Mouse (Mus musculus) heart, embryonic 13.5 days (tissue): ENCODE measurements around the gene Serinc2. TPM values are rescaled to one million over a fixed set of nuclear protein-coding genes. Genes with fewer than 3 reads are reported as not detected.
A peak's percentile ranks its signal among the peaks of the same experiment; 100 is the strongest.

Experiments used
- ATAC-seq: fragments of 200-750 bp; cut with Nextera tagmentation; 2 replicates; pipeline ENCODE4 v1.8.0; 2017; ENCODE audit warnings: moderate TSS enrichment; ENCODE audit not compliant: insufficient number of reproducible peaks, low FRiP score, low TSS enrichment; ENCODE audit errors: extremely low read depth
- H3K27ac ChIP-seq: fragments of 300-500 bp; sonication (generic); replicated peaks from 2 replicates; pipeline ENCODE4 v1.5.1; 2015; ENCODE audit warnings: moderate library complexity, mild to moderate bottlenecking, inconsistent platforms
- H3K27me3 ChIP-seq: fragments of 300-500 bp; sonication (generic); replicated peaks from 2 replicates; pipeline ENCODE4 v1.6.1; 2015; ENCODE audit warnings: mild to moderate bottlenecking, inconsistent platforms
- H3K36me3 ChIP-seq: fragments of 300-500 bp; sonication (generic); 2 replicates; pipeline ENCODE4 v1.6.1; 2015; ENCODE audit warnings: mild to moderate bottlenecking, inconsistent platforms
- H3K4me1 ChIP-seq: fragments of 300-500 bp; sonication (generic); 2 replicates; pipeline ENCODE4 v1.6.1; 2015; ENCODE audit warnings: inconsistent platforms
- H3K4me2 ChIP-seq: fragments of 300-500 bp; sonication (generic); 2 replicates; pipeline ENCODE4 v1.6.1; 2015; ENCODE audit warnings: inconsistent platforms, mild to moderate bottlenecking, moderate library complexity
- H3K4me3 ChIP-seq: fragments of 300-500 bp; sonication (generic); 2 replicates; pipeline ENCODE4 v1.5.1; 2015; ENCODE audit warnings: moderate library complexity, mild to moderate bottlenecking, inconsistent platforms
- H3K9ac ChIP-seq: fragments of 300-500 bp; sonication (generic); 2 replicates; pipeline ENCODE4 v1.6.1; 2015; ENCODE audit warnings: inconsistent platforms, mild to moderate bottlenecking, moderate library complexity
- H3K9me3 ChIP-seq: fragments of 300-500 bp; sonication (generic); 2 replicates; pipeline ENCODE4 v1.6.1; 2016; ENCODE audit warnings: inconsistent platforms
- WGBS: fragments of 180-500 bp; shearing (Covaris S2); methylation state at CpG from one replicate; pipeline ENCODE4 v1.1.7; 2015; ENCODE audit warnings: mixed read lengths; 5-methylcytosine and 5-hydroxymethylcytosine counted together
- polyA plus RNA-seq: library from polyadenylated mRNA; unstranded; fragments of >200 nt; fragmentation: Nextera tagmentation; extraction: Ambion mirVana; gene quantifications from 2 replicates; pipeline ENCODE4 v1.2.1, GENCODE M21; 2015

Gene Serinc2
- polyA plus RNA-seq = 10.9 and 11.3 TPM in 2 replicates

DNA sequence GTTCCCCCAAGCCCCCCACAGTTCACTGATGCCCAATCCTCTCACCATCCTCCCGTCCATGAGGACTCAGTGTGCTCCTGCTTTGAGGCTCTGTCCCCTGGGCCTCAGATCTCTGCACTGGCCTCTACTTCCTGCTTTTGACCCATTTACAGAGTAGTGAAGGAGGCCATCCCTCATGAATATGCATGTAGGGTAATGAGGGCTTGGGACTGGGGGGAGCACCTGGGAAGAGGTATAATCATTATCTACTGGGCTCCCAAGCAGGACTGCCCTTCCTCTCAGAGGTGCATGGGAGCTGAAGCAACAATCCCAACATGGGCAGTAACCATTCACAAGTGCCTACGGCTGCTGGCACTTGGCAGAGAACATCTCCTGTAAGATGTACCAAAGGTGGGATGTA is at the start of gene Serinc2:
Gene Serinc2 (minus strand): TSS at position 101 of the 400 bp plus-strand sequence.
- Histone ChIP-seq H3K4me3 (no peak within 1 kb of the TSS), H3K36me3 (no peaks in the 10 kb centered on the region), H3K27ac (no peak within 1 kb of the TSS), H3K9ac (no peak within 1 kb of the TSS), H3K27me3 (peaks cover 91% of the 10 kb centered on the region), H3K9me3 (no peaks in the 10 kb centered on the region), H3K4me2 (no peak within 1 kb of the TSS), H3K4me1 (peaks cover 14% of the 10 kb centered on the region)
- ATAC-seq = no peak
- WGBS = 60% methylated on average over 2 of the region's 2 CpGs

GRCm38 (mm10) chr4:130327366-130327765 is 48.4 kb upstream of the Serinc2 start:
- peaks cover 24% of the 10 kb centered on the region for H3K4me1 ChIP-seq
- no peak overlapping the region; the same call in 1 of the 2 replicates for H3K27ac ChIP-seq
- no peak overlapping the region for H3K4me2 ChIP-seq
- no peaks in the 10 kb centered on the region for H3K27me3 ChIP-seq
- H3K9ac ChIP-seq = no peak overlapping the region
- no peak overlapping the region for H3K4me3 ChIP-seq
- peaks cover 84% of the 10 kb centered on the region for H3K36me3 ChIP-seq
- WGBS = 83% methylated on average over 9 of the region's 9 CpGs
- no peaks in the 10 kb centered on the region for H3K9me3 ChIP-seq
- no peak for ATAC-seq

DNA sequence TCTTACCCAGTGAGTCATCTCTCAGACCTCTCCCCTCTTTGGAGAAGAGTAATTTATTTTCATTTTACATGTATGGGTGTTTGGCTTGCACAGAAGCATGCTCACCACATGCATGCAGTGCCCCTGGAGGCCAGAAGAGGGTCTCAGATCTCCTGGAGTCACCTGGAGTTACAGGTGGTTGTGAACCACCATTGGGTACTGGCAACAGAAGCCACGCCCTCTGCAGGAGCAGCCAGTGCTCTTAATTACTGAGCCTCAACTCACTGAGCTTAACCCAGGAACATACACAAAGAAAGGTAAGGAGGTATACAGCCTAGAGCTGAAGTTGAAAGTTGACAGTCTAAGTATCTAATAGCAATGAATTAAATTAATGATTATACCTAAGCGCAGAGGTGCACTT is 46.4 kb upstream of the Serinc2 start:
- H3K9ac ChIP-seq = no peak overlapping the region
- 92% methylated on average over 2 of the region's 2 CpGs for WGBS
- H3K4me1 ChIP-seq = peaks cover 37% of the 10 kb centered on the region
- H3K27ac ChIP-seq = no peak overlapping the region
- no peak overlapping the region for H3K4me3 ChIP-seq
- H3K9me3 ChIP-seq = no peaks in the 10 kb centered on the region
- no peaks in the 10 kb centered on the region for H3K27me3 ChIP-seq
- peaks cover 81% of the 10 kb centered on the region for H3K36me3 ChIP-seq
- no peak for ATAC-seq
- no peak overlapping the region for H3K4me2 ChIP-seq

DNA sequence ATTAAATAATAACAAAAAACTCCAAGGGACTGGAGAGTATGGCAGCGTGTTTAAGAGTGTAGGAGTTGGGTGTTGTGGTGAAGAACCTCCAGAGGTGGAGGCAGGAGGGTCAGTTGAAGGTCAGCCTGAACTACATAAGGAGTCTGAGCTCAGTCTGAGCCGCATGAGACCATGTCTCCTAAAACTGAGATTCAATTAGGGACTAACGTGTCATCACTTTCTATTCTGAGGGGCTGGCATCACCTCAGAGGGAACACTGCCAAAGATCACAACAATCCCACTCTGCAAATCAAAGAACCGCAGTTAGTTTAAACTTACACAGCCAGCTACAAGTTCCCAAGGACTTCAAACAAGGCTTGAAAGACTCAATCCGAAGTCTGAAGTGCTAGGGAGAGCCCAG is 44.6 kb upstream of the Serinc2 start:
- WGBS = 24% methylated on average over 5 of the region's 5 CpGs
- H3K9ac ChIP-seq = peak overlapping the region; percentile 65
- no peaks in the 10 kb centered on the region for H3K9me3 ChIP-seq
- H3K4me3 ChIP-seq = no peak overlapping the region
- peaks cover 44% of the 10 kb centered on the region for H3K4me1 ChIP-seq
- no peaks in the 10 kb centered on the region for H3K27me3 ChIP-seq
- ATAC-seq = peak; percentile 57; the same call in 1 of the 2 replicates
- peaks cover 81% of the 10 kb centered on the region for H3K36me3 ChIP-seq
- peak overlapping the region; percentile 33; the same call in 1 of the 2 replicates for H3K4me2 ChIP-seq
- H3K27ac ChIP-seq = peak overlapping the region; percentile 92

GRCm38 (mm10) chr4:130323165-130323564 is 44.2 kb upstream of the Serinc2 start:
- H3K9me3 ChIP-seq = no peaks in the 10 kb centered on the region
- ATAC-seq = no peak
- H3K27ac ChIP-seq = peak overlapping the region; percentile 92
- peak overlapping the region; percentile 65; the same call in 1 of the 2 replicates for H3K9ac ChIP-seq
- H3K4me2 ChIP-seq = peak overlapping the region; percentile 33; the same call in 1 of the 2 replicates
- no peak overlapping the region for H3K4me3 ChIP-seq
- H3K36me3 ChIP-seq = peaks cover 78% of the 10 kb centered on the region
- H3K27me3 ChIP-seq = no peaks in the 10 kb centered on the region
- H3K4me1 ChIP-seq = peaks cover 49% of the 10 kb centered on the region
- 26% methylated on average over 1 of the region's 1 CpGs for WGBS

- no peak overlapping the region for H3K4me2 ChIP-seq
- peaks cover 55% of the 10 kb centered on the region for H3K4me1 ChIP-seq
- H3K4me3 ChIP-seq = no peak overlapping the region
- no peak overlapping the region for H3K9ac ChIP-seq
- H3K27me3 ChIP-seq = no peaks in the 10 kb centered on the region
- 67% methylated on average over 7 of the region's 7 CpGs for WGBS
- peak overlapping the region; percentile 92 for H3K27ac ChIP-seq
- H3K9me3 ChIP-seq = no peaks in the 10 kb centered on the region
- no peak for ATAC-seq
- H3K36me3 ChIP-seq = peaks cover 76% of the 10 kb centered on the region
These were observed 43.6 kb upstream of the Serinc2 start for GRCm38 (mm10) chr4:130322567-130322966.

DNA sequence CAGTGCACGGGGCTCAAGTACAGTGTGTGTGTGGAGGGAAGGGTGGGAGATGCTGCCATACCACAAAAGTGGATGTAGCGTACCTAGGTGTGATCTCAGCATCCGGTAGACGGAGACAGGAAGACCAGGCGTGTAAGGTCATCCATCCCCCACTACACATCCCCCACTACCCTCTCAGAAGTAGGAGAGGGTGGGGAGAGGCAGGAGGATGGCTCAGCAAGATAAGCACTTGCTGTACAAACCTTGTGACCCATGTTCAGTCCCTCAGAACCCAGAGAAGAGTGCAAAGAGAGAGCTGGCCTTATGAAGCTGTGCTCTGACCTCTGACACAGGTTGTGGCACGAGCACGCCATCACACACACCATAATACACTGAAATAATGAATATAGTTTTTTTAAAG is 42.6 kb upstream of the Serinc2 start:
- whole genome bisulfite sequencing = 75% methylated on average over 7 of the region's 7 CpGs
- ATAC-seq = no peak
- Histone ChIP-seq H3K4me1 (peaks cover 63% of the 10 kb centered on the region), H3K27me3 (no peaks in the 10 kb centered on the region), H3K4me2 (no peak overlapping the region), H3K36me3 (peaks cover 76% of the 10 kb centered on the region), H3K9ac (peak overlapping the region; percentile 19; the same call in 1 of the 2 replicates), H3K27ac (peak overlapping the region; percentile 92), H3K4me3 (no peak overlapping the region), H3K9me3 (no peaks in the 10 kb centered on the region)

GRCm38 (mm10) chr4:130319564-130319963 is 40.6 kb upstream of the Serinc2 start:
- Histone ChIP-seq H3K4me2 (no peak overlapping the region), H3K9ac (no peak overlapping the region), H3K27ac (no peak overlapping the region), H3K4me1 (peaks cover 81% of the 10 kb centered on the region), H3K9me3 (no peaks in the 10 kb centered on the region), H3K27me3 (no peaks in the 10 kb centered on the region), H3K36me3 (peaks cover 76% of the 10 kb centered on the region), H3K4me3 (no peak overlapping the region)
- WGBS = 80% methylated on average over 7 of the region's 7 CpGs
- no peak for ATAC-seq

DNA sequence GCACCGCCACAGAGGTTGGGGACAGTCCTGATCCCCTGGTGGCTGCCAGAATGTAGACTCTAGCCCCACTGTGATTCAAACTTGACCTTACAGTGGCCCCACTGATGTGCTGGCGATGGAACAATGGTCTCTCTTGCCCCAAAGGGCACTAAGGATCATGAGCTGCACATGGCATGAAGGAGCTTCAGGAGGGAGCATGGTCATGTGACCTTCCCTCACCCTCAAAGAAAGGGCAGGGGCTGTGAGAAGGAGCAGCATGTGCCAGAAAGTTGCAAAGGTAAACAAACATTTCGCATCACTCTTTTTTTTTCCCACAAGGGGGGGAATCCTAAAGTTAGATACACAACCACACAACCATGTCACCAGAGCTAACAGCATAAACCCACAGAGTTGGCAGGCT is 39.1 kb upstream of the Serinc2 start:
- H3K4me2 ChIP-seq = no peak overlapping the region
- H3K27ac ChIP-seq = peak overlapping the region; percentile 61
- H3K4me3 ChIP-seq = no peak overlapping the region
- H3K36me3 ChIP-seq = peaks cover 85% of the 10 kb centered on the region
- 77% methylated on average over 3 of the region's 3 CpGs for WGBS
- no peaks in the 10 kb centered on the region for H3K9me3 ChIP-seq
- H3K27me3 ChIP-seq = no peaks in the 10 kb centered on the region
- peaks cover 80% of the 10 kb centered on the region for H3K4me1 ChIP-seq
- ATAC-seq = no peak
- H3K9ac ChIP-seq = peak overlapping the region; percentile 47; the same call in 1 of the 2 replicates

DNA sequence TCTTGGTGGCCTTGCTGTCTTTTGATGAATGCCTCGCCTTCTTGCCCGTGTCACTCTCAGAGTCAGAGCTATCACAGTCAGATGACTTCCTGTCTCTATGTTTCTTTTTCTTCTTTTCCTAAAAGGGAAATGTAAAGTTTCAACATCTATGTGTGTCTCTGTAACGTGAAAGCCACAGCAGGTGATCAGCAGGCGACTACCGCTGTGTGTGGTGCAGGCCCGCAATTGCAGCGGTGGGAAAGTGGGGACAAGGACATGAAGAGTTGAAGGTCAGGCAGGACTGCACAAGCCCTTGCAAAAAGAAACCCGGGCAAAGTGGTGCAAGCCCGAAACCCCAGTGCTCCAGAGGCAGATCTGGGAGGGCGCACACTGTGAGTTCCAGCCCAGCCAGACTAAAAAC is 37.7 kb upstream of the Serinc2 start:
- Histone ChIP-seq H3K27me3 (no peaks in the 10 kb centered on the region), H3K4me3 (no peak overlapping the region), H3K36me3 (peaks cover 84% of the 10 kb centered on the region), H3K9me3 (no peaks in the 10 kb centered on the region), H3K27ac (peak overlapping the region; percentile 91), H3K9ac (peak overlapping the region; percentile 68), H3K4me2 (no peak overlapping the region), H3K4me1 (peaks cover 78% of the 10 kb centered on the region)
- no peak for ATAC-seq
- 59% methylated on average over 10 of the region's 10 CpGs for WGBS

GRCm38 (mm10) chr4:130315771-130316527 is 36.9 kb upstream of the Serinc2 start:
- WGBS = 47% methylated on average over 13 of the region's 13 CpGs
- peaks cover 81% of the 10 kb centered on the region for H3K4me1 ChIP-seq

GRCm38 (mm10) chr4:130313552-130313951 is 34.5 kb upstream of the Serinc2 start:
- WGBS = 83% methylated on average over 4 of the region's 4 CpGs
- Histone ChIP-seq H3K27me3 (peaks cover 21% of the 10 kb centered on the region), H3K9me3 (no peaks in the 10 kb centered on the region), H3K4me1 (peaks cover 92% of the 10 kb centered on the region), H3K4me3 (no peak overlapping the region), H3K4me2 (no peak overlapping the region), H3K36me3 (peaks cover 63% of the 10 kb centered on the region), H3K27ac (no peak overlapping the region), H3K9ac (no peak overlapping the region)
- ATAC-seq = no peak

More at GRCm38 (mm10) chr4:130315771-130316527, 36.9 kb upstream of the Serinc2 start:
- no peak overlapping the region for H3K4me3 ChIP-seq
- peak overlapping the region; percentile 68 for H3K9ac ChIP-seq
- H3K27me3 ChIP-seq = no peaks in the 10 kb centered on the region; the same call in 1 of the 2 replicates
- no peak for ATAC-seq
- H3K27ac ChIP-seq = peak overlapping the region; percentile 91
- no peak overlapping the region for H3K4me2 ChIP-seq
- peaks cover 81% of the 10 kb centered on the region for H3K36me3 ChIP-seq
- H3K9me3 ChIP-seq = no peaks in the 10 kb centered on the region
